Mouse (Mus musculus) heart, adult 9 months (tissue): ENCODE measurements around the gene Rhob.

Source experiments
- DNase-seq, 2 experiments: peaks; one replicate each; pipeline ENCODE4 v3.0.0; 2022; ENCODE audit warnings: low spot score in 2 of 2

The Rhob gene

GRCm38 (mm10) chr12:8499871-8500596 lies at the start of gene Rhob:
Rhob (minus strand) TSS chr12:8500009.
- DNase-seq = peak; percentile 99

GRCm38 (mm10) chr12:8547357-8547756 lies 47.5 kb upstream of the Rhob start:
- peak; percentile 66 to 73 for DNase-seq

- no peak for DNase-seq
Measured at GRCm38 (mm10) chr12:8546801-8547200, 47.0 kb upstream of the Rhob start.

- DNase-seq = no peak
Measured at GRCm38 (mm10) chr12:8545066-8545610, 45.3 kb upstream of the Rhob start.

DNA sequence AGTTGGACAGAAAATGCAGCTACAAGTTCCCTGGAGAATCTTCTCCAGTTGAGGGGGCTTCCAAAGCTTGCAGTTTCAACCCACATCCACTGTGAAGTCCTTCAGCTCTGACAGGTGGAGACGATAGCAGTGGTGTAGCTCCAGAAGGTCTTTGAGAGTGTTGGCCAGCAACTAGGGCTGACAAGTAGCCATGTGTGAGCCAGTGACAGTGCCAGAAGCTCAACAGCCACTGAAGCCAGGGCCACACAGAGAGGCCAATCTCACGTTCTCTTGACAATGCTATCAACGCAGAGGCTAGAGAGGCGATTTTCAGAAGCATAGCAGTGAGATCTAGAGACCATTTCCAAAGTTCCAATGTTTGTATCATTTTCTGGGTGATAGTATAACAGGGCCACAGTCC lies 42.6 kb upstream of the Rhob start:
- DNase-seq = no peak

DNA sequence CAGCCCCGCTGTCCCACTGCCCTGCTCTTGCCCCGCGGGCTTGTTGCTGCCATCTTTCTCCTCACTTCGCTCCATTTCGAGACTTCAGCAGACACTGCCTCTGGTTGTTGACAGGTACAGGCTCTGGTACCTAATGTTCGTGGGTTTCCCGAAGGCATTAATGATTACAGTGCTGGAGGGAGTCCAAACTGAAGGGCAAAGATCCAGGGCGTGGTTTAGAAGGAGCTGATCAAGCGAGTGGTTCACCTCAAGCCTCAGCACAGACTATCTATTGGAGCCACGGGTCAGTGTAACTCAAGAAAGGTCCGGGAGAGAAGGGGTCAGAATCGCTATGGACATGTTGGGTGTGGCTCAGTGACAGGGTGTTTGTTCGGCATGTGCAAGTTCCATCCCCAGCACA lies 39.7 kb upstream of the Rhob start:
- no peak for DNase-seq

- DNase-seq = no peak
Measured at GRCm38 (mm10) chr12:8537291-8537690, 37.5 kb upstream of the Rhob start.

DNA sequence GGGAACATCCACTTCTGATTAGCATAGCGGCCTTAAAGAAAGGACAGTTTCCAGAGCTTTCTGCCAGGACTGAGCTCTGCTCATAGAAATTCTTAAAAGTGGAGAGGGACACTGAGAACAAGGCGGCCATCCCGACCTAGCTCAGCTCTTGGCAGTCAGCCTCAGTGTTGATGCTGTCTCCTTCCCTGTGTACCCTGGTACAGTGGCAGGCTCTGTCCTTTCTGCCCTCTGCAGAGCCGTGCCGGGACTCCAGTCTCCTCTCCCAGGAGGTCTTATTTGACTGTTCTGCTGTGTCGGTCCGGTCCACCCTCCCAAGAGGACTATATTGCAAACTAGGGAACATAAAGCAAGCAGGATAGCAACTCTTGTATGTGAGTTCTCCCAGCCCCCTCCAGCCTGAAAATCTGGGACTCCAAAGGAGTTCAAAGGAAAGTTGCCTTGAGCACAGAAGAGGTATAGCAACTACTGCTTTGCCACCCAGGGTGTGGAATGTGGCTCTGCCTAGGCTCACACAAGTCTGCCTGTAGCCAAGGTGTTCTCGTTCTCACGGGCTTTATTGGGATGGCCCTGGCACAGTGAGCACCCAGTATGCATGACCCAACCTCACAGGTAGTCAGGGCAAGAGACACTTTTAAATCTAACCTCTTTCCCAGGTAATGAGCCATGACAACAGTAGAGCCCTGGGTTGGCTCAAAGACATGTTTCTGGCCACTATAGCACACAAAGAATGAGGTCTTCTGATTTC lies 36.6 kb upstream of the Rhob start:
- DNase-seq = no peak

- no peak for DNase-seq
Measured at GRCm38 (mm10) chr12:8535596-8535995, 35.8 kb upstream of the Rhob start.

- DNase-seq = no peak
Measured at GRCm38 (mm10) chr12:8534915-8535314, 35.1 kb upstream of the Rhob start.

GRCm38 (mm10) chr12:8527770-8528169 lies 28.0 kb upstream of the Rhob start:
- DNase-seq = no peak

- DNase-seq = no peak
Measured at GRCm38 (mm10) chr12:8527175-8527574, 27.4 kb upstream of the Rhob start.

- DNase-seq = no peak
Measured at GRCm38 (mm10) chr12:8524062-8524461, 24.3 kb upstream of the Rhob start.

DNA sequence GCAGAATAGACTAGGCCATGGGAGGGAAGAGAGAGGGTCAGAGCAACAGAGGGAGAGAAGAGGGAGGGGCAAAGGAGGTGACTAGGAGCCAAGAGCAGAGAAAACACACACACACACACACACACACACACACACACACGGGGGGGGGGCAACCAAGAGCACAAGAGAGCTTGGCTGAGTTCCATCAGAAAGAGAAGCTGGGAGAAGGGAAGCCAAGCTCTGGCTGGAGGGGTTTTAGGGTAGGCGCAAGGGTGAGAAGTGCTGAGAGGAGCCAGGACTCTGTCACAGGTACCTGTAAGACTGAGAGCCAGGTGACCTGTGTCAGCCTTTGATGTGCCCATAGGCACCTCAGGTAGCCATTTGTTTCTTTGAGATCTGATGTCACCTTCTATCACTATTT lies 22.9 kb upstream of the Rhob start:
- no peak for DNase-seq

DNA sequence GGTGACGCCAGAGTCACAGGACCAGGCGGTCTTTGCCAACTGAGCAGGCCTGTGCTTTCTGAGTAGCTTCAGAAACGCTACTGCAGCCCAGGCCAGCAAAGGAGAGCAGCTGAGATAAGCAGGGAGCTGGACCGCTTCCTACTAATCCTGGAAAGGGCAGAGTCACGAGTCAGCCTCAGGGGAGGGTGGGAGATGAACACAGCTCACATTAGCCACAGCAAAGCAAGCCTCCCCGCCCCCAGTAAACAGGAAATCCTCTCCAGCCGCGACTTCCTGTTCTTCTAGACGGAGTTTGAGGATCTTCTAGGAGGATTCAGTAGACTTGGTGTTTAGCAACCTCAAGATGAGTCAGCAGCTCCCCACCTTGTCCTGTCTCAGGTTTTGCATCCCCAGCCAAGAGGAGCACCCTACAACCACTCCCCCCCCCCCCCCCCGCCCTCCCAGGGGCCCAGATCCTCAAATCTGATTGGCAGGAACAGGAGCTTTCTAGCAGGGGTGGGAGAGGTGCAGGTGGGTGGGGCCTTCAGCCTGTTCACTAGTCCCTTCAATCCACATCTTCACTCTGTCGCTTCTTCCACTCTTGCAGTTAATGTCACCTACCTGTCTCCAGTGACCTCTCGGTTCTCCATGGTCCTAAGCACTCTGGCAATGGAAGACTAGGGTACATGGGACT lies 21.7 kb upstream of the Rhob start:
- DNase-seq = peak; percentile 93 to 94

- DNase-seq = peak; percentile 17 to 29
Measured at GRCm38 (mm10) chr12:8519431-8520160, 19.8 kb upstream of the Rhob start.

GRCm38 (mm10) chr12:8511037-8511882 lies 11.5 kb upstream of the Rhob start:
- peak; percentile 52 to 68 for DNase-seq

- no peak for DNase-seq
Measured at GRCm38 (mm10) chr12:8510317-8510988, 10.6 kb upstream of the Rhob start.

DNA sequence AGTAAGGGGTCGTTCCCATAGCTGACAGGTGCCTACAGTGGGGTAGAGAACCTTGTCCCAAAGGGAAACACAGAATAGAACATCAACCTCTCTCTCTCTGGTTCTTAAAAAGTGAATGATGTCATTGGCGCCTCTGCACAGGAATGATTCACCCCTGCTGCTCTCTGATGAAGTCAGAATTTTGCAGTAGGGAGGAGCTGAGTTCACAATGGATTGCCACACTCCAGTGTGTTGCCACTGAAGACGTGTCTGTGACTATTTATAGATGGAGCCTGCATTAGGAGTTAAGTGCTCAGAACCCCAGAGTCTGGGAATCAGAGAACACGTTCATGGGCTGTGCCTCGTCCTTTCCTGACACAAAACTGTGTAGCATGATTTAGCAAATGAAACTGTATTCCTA lies 9.9 kb upstream of the Rhob start:
- peak; percentile 50 to 65 for DNase-seq
